Mouse (Mus musculus): Measurements from ENCODE around the gene Slc44a3.

DNA sequence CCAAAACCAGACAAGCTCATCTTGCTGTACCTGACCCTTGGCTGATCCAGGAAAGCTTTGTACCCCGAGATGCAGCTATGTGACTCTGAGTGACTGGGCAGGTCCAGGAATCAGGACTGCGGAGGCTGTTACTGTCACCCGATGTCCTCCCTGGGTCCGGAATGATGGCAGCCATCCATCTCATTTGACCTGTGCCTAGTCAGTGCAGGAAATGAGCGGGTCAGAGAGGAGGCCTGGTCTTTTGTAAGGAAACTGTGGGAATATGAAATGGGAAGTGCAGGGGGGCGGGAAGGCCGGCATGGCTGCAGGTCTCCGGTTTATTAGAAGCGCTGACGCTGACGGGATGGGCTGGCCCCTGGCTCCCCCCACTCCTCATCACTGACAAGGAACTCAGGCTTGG lies 60.5 kb downstream of the Slc44a3 start:
- TF ChIP-seq EP300 (IDR thresholded peaks at IDR 0.05; ENCODE audit: low read depth) (no peak), CTCF (IDR thresholded peaks at IDR 0.05; ENCODE audit: low read depth) (no peak)

Data from liver, postnatal 0 days (tissue).